Mouse (Mus musculus): ENCODE measurements around the gene Fgfr1op.
"Not testable (repeated sequence)": the region's sequence is repeated elsewhere in the genome, so short reads cannot be mapped to it uniquely, and the experiment has no call there.

Gene Fgfr1op

DNA sequence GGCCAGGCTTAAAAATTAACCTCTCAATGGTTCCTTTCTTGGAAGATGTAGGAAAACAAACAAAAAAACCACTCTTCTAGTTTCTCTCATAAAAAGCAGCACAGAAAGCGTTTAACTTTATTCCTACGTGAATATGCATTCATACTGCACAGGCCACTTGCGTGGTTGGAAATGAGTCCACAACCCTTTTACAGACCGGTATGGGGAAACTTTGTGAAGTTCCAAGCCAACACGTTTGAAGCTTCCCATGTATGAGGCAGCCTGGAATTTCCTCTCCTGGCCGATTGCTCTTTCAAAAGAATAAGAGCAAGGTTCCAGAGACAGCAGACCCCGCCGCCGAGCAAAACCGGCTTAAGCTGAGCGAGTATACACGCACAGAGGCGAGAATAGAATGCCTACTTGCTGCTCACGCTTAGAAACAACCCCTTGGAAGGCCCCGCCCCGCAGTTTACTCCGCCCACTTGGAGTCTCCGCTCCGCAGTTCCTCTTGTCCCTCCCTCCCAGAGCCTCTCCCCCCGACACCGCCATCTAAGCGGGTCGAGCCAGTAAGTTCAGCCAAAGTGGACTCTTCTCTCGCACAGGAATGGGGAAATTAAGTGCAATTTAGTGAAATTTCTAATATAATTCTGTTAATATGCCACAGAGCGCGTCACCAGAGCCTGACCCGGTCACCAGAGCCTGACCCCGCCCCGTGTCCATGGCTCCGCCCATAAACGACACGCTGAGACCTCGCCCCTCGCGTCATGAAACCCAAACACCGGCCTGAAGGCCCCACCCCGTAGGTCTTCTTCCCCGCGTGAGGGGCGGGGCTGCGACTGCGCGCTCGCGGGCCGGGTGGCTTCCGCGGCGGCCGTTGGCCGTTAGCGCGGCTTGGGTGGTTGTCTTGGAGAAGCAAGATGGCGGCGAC is at the start of gene Fgfr1op:
Gene Fgfr1op, plus strand, starts transcription at position 801 of the 907 bp plus-strand sequence.
- not testable (repeated sequence) for DNase-seq

DNA sequence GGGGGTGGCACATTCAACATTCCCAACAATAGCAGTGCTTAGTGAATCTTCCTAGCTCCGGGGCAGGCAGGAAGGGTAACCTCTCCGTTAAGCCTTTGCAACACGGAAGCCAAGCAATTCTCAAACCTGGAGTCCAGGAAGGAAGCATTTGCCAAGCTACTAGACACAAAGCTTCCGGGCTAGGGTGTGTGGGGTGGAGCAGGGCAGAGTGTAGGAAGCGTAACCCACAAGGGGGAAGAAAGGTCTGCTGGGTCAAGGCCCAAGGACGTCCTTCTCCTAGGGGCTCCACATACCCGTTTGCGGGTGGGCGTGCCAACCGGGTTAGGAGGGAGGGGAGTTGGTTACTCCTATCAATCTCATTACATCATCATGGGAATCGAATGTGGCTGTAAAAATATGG is 48.9 kb upstream of the Fgfr1op start:
- DNase-seq: not testable (repeated sequence)

- DNase-seq: not testable (repeated sequence)
These were observed 48.4 kb upstream of the Fgfr1op start for GRCm38 (mm10) chr17:8116928-8117327.

- not testable (repeated sequence) for DNase-seq
These were observed 42.3 kb upstream of the Fgfr1op start for GRCm38 (mm10) chr17:8122974-8123373.

GRCm38 (mm10) chr17:8124586-8124985 is 40.7 kb upstream of the Fgfr1op start:
- not testable (repeated sequence) for DNase-seq

GRCm38 (mm10) chr17:8128326-8128993 is 36.8 kb upstream of the Fgfr1op start:
- DNase-seq: not testable (repeated sequence)

DNA sequence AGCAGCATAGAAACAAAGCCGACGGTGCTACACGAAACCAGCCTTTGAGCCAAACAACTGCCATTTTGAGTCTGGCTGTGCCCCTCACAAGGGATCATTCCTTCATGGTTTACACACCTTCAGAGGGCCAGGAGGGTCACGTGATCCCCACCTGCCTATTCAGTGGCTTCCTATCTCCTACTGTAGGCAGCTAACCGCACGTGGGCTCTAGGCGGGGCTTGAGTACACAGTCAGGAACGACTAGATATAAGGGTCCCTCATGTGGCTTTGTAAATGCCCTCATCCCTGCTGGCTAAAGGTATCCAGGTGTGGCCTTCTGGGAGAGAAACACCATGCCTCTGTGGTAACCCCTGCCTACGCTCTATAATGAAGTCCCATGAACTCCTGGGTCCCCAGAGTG is 35.7 kb upstream of the Fgfr1op start:
- DNase-seq: not testable (repeated sequence)

GRCm38 (mm10) chr17:8130849-8131248 is 34.5 kb upstream of the Fgfr1op start:
- not testable (repeated sequence) for DNase-seq

- not testable (repeated sequence) for DNase-seq
These were observed 27.2 kb upstream of the Fgfr1op start for GRCm38 (mm10) chr17:8138116-8138515.

- DNase-seq: not testable (repeated sequence)
These were observed 25.1 kb upstream of the Fgfr1op start for GRCm38 (mm10) chr17:8140210-8140609.

GRCm38 (mm10) chr17:8143802-8144673 is 21.3 kb upstream of the Fgfr1op start:
- DNase-seq: not testable (repeated sequence)

- DNase-seq: not testable (repeated sequence)
These were observed 18.4 kb upstream of the Fgfr1op start for GRCm38 (mm10) chr17:8146931-8147330.

DNA sequence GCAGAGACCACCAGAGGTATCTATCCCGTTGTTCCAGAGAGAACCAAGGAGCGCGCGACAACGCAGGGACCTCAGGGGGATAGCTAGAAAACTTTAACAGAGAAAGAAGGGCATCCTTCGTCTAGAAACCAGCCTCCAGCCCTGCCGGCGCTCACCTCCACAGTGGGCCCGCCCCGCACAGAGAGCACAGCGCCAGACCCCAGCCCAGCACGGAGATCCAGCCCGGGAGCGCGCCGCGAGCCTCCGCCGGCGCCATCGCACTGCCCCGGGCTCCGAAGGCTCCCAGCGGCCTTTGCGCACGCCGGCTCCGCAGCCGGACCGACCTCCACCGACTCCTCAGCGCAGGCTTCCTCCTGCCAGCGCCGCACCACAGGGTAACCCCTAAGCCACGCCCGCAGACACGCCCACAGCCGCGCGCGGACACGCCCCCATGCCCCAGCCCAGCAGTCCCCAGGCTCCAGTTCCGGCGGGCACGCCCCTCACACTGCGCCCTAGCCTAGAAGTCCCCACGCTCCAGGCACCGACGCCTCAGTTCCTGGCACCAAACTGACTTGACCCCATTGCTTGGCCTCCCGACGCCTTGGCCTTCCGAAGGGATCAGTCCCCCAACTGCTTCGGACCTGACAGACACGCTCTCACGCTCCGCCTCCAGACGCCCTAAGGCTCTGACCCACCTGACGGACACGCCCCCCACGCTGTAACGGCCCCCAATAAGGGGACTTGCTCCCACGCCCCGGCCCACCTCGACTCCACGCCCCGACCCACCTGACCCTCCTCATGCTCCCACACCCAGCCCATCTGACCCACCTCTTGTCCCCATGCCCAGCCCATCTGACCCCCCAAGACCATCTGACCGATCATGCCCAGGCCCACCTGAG is 17.6 kb upstream of the Fgfr1op start, which contains the start of the genes Gm49673 and Rnaset2a:
Gene Gm49673, minus strand, starts transcription at position 350 of the 878 bp plus-strand sequence.
Gene Rnaset2a, minus strand, starts transcription at position 659 of the 878 bp plus-strand sequence.
- peak; percentile 41 for DNase-seq

- not testable (repeated sequence) for DNase-seq
These were observed 10.3 kb upstream of the Fgfr1op start for GRCm38 (mm10) chr17:8155010-8155409.

- DNase-seq: not testable (repeated sequence)
These were observed 9.3 kb upstream of the Fgfr1op start for GRCm38 (mm10) chr17:8155982-8156381.

DNA sequence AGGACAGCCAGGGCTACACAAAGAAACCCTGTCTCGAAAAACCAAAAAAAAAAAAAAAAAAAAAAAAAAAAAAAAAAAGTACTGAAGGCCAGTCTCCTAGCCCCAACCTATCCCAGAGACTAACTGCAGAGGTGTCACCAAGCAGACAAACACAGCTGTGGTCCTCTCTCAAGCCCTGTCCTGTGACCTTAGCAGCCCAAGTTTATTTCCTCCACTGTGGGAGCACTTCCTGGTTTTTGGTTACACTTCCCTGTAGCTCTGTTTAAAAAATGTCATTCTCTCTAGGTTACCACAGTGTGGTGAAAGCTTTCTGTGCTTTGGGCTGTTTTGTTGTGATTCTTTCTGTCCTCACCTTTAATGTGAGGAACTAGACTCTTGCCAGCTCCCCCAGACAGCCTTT is 6.7 kb upstream of the Fgfr1op start:
- DNase-seq: not testable (repeated sequence)

- DNase-seq: not testable (repeated sequence)
These were observed 4.3 kb upstream of the Fgfr1op start for GRCm38 (mm10) chr17:8160969-8161368.

DNA sequence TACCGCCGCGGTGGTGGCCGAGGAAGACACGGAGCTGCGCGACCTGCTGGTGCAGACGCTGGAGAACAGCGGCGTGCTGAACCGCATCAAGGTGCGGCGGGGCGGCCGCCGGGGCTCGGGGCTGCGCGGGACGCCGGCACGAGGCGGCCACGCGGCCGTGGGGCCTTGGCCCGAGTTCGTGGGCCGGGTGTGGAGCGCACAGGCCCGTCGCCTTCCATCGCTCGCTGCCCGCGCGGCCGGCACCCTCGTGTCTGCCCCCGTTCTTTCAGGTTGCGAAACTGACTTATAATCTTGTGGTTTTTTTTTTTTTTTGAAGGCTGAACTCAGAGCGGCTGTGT is 276 bp downstream of the Fgfr1op start:
- peak; percentile 12 for DNase-seq

DNA sequence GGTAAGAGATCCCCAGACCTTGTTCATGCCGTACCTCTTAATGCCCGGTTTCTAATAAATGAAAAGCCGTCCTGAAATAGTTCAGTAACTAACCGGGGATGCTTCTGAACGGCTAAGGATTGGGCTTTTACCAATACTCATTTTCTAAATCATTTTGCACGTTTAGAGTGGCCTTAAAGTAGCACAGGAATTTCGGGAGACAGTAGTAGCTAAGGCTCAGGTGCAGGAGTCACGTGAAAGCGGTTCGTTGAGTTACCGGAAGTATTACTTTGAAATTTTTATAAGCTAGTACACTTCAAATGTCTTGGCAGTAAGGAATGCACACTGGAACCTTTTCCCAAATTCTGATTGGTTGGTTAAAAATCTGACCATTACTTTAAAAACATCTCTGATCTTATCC is 676 bp downstream of the Fgfr1op start:
- not testable (repeated sequence) for DNase-seq

DNA sequence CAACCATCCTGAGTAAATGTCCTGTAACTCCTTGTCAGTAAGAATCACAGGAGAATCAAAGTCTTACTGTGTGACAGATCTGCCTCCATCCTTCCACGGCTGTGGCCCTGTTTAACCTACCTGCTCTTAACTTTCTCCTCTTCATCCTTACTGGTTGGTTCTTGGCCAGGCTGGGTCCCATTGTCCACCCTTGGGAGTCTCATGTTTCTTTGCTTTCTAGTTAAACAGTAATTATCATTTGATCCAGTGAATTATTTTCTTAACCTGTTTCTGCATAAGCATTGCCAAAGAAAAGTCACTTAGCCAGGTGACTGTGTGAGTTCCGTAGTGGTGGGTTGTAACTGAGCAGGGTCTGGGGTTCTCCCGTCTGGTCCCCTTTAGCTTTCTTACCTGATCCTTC is 1.2 kb downstream of the Fgfr1op start:
- DNase-seq: not testable (repeated sequence)

DNA sequence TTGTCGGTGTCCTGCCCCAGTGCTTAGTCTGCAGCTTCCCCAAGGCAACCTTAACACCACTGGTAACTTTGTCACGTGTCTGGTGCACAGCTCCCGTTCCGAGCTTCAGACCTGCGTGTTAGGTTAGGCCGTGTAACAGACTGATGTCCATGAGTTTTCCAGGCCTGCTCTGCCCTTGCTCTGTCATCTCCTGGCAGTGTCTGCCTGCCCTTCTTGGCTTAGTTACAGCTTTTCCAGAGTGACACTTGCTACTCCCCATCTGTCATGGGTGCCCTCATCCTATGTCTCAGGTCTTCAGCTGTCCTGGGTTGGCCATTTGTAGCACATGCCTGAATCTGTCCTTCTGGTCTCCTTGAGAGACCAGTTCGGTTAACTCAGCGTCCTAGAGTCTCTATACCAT is 2.1 kb downstream of the Fgfr1op start:
- DNase-seq: not testable (repeated sequence)

- DNase-seq: no peak
These were observed 5.0 kb downstream of the Fgfr1op start for GRCm38 (mm10) chr17:8170331-8170730.
